Mouse (Mus musculus) lung, adult 2 months (tissue): ENCODE measurements at regions not wholly inside any gene's neighbourhood (a gene's known extent, or its start where the extent isn't known, plus 50 kb on each side); places are given as distances from the start of the nearest gene placed in this dataset.

ENCODE experiments used
- CTCF ChIP-seq: fragments of 200-500 bp; IDR thresholded peaks from 2 replicates; pipeline ENCODE4 v1.5.1; 2011; ENCODE audit warnings: mild to moderate bottlenecking, low read length, control low read depth; ENCODE audit not compliant: insufficient read depth
- POLR2A ChIP-seq: fragments of 200-500 bp; IDR thresholded peaks from 2 replicates; pipeline ENCODE4 v1.6.1; 2011; ENCODE audit warnings: low read depth, mild to moderate bottlenecking, control low read depth, low read length, borderline replicate concordance; ENCODE audit errors: extremely low read depth

DNA sequence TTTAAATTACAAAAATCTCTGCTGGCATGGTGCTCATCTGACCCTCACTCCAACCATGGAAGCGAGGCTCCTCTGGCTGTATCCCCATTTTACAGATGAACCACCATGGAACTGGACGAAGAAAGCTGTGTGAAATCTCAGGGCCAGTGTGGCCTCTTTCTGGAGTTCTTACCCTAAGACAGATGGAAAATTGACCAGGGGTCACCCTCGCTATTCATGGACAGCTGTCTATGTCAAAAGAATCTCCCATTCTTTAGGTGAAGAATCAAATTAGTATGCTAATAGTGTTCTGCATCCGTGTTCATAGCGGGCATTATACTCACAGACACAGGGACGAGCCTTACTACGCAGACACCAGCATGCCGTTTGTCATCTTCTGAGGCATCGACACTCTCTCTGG lies 78.6 kb upstream of the Sox2 start:
- TF ChIP-seq POLR2A (no peak), CTCF (no peak)
